Mouse (Mus musculus) E14TG2a.4 (cell line): ENCODE data around the gene Gfod2.

ENCODE experiments used
- CTCF ChIP-seq: conservative IDR thresholded peaks from 2 replicates; pipeline ENCODE4 v1.5.1; 2014; ENCODE audit warnings: low read length
- NANOG ChIP-seq: IDR thresholded peaks from 2 replicates; pipeline ENCODE4 v1.6.1; 2014; ENCODE audit warnings: borderline replicate concordance, low read length, mixed read lengths
- POU5F1 ChIP-seq: IDR thresholded peaks from 2 replicates; pipeline ENCODE4 v1.6.1; 2014; ENCODE audit warnings: low read length, borderline replicate concordance

GRCm38 (mm10) chr8:105805346-105805745 is 46.9 kb upstream of the Gfod2 start:
- TF ChIP-seq CTCF, result no peak
- no peak for TF ChIP-seq POU5F1
- no peak for TF ChIP-seq NANOG
